Mouse (Mus musculus) fibroblast of lung, adult 2 months (primary cell): ENCODE data around the gene Emid1.
A peak's percentile ranks its signal among the peaks of the same experiment; 100 is the strongest.

ENCODE experiments used
- DNase-seq: peaks from one replicate; pipeline ENCODE4 v3.0.0-alpha.2; 2011; ENCODE audit warnings: low read depth

The Emid1 gene

DNA sequence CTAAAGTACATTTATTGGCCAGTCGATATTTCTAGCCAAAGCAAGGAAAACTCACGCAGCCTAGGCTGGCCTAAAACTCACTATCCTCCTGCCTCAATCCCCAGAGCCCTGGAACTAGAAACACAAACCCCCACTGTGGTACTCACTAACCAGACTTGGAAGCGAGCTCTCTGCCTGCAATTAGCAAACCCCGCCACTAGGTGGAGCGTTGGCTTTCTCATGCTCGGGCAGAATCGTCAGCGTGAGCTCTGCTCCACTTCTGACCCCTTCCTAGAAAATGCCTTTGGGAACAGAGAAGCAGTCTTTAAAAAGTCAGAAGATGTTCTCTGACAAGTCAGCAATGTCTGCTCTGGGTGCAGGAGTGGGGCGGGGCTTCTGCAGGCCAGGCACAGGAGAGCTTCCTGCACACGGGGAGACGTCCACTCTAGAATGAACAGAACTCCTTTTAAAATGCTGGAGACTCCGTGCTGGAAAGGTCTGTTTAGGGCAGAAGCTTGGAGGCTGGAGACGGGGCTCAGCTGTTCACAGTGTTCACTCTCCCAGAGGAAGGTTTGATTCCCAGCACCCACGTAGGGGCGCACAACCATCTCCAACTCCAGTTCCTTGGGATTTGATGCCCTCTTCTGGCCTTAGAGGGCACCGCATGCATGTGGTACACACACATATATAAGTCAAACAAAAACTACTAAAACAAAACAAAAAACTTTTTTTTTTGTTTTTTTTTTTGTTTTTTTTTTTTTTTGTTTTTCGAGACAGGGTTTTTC is 8.8 kb upstream of the Emid1 start:
- DNase-seq: no peak

- no peak for DNase-seq
Measured at GRCm38 (mm10) chr11:5158056-5158455, 6.0 kb upstream of the Emid1 start.

- DNase-seq: no peak
Measured at GRCm38 (mm10) chr11:5154961-5155805, 3.1 kb upstream of the Emid1 start.

DNA sequence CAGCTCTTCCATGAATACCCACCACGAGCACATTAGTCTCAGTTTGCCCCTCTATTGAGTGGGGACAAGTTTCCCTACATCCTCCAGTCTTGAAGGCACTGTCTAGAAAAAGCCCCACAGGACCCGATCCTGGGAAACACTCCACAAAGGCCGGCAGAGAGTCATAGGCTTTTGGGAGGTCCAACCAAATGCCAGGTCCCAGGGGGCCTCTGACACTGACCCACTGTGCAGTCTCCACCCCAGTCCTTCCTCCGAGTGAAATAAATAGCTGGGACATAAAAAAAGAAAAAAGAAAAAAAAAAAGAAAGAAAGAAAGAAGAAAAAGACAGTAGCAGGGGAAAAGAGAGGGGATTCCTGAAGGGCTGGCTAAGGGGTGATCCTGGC is 818 bp downstream of the Emid1 start:
- DNase-seq: no peak

DNA sequence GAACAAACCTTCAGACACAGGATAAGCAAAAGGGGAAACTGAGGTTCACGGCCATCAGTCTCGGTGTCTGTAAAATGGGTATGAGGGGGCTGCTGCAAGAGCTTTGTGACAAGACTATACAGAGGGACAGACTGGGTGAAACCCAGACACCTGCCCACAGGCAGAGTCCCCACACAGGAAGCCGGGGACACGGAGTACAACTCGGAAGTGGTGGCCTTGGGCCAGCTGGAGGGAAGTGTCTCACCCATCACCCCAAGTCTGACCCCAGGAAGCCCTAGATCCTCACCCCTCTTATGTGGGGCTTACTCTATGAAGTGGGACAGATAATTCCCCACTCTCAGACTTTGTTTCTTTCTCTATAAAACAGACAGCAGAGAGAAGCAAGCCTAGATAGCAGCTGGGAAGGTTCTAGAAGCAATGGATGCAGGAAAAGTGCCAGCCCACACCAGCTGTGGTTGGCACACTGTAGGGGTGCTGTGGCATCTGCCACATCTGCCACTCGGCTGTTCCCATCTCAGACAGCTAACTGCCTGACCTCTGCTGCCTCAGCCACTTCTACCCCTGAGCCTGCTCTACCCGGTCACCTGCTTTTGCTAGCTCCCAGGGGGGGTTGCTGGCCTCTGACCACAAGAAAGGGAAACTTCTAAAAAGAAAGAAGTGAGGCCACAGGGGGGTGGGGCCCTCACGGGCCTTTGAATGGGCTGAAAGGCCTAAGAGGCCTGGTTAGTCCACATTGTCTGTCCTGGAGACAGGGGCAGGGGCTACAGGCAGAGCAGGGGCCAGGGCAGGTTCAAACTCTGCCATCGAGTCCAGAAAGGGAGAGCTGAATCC is 1.4 kb downstream of the Emid1 start:
- no peak for DNase-seq

GRCm38 (mm10) chr11:5149955-5150354 is 2.1 kb downstream of the Emid1 start:
- DNase-seq: no peak

DNA sequence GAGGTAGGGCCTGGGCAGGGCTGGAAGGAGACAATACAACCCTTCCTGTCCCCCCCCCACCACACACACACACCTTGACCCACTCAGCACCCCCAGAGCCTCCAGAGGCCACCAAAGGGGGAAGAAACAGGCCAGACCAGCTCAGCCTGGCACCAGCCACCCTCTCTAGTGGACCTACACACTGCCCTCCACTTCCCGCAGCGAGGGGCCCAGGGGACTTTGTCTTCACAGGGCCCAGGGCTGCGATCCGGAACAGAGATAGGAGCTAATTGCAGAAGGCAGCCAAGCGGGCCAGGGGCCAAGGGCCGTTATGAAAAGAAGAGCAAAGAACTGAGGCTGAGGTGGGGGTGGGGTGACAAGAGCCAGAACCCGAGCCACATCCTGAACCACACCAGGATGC is 2.8 kb downstream of the Emid1 start:
- no peak for DNase-seq

- no peak for DNase-seq
Measured at GRCm38 (mm10) chr11:5145600-5145999, 6.5 kb downstream of the Emid1 start.

GRCm38 (mm10) chr11:5141965-5142364 is 10.1 kb downstream of the Emid1 start:
- no peak for DNase-seq

GRCm38 (mm10) chr11:5141252-5141651 is 10.8 kb downstream of the Emid1 start:
- no peak for DNase-seq

GRCm38 (mm10) chr11:5140619-5141018 is 11.4 kb downstream of the Emid1 start:
- DNase-seq: no peak

- DNase-seq: no peak
Measured at GRCm38 (mm10) chr11:5139372-5139771, 12.7 kb downstream of the Emid1 start.

DNA sequence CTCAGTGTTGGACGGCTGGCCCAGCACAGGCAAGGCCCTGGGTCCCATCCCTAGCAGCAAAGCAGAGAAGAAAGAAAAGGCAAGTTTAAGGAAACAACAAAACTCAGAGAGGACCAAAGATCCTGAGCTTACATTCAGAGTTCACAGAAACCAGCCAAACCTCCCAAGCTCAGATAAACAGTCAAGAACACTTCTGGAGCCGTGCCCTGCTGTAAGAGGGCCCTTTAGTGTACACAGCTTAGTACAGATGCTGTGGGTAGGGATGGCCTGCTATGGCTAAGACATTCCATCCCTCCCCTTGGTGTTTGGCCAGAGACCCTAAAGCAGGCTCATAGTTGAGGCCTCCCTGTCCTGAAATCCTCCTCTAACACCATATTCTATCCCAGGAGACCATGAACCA is 13.4 kb downstream of the Emid1 start:
- no peak for DNase-seq

- peak; percentile 58 for DNase-seq
Measured at GRCm38 (mm10) chr11:5135914-5136313, 16.1 kb downstream of the Emid1 start.

GRCm38 (mm10) chr11:5132751-5133150 is 19.3 kb downstream of the Emid1 start:
- DNase-seq: no peak

DNA sequence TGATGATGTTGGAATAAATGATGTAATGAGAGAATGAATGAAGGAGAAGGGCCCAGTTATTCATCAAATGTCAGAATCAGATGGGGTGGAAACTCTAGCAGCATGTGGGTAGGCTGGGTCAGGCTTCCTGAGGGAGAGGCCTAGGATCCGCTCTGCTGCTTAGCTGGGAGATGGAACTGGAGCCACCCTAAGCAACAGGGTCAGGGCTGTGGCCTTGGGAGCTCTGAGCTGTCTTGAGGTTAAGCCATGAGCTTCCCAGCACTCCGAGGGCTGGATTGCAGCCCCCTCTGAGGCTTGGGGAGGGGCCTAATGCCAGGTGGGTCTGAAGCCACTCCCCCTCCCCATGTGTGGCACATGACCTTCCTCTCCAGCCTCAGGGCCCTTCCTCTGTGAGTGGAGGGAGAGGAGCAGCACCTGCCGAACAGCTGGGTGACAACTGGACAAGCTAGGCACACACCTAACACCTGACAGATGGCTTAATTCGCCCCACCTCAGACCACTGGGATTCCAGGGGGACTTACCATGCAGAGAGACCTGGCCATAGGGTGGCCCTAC is 21.9 kb downstream of the Emid1 start:
- DNase-seq: no peak

- DNase-seq: no peak
Measured at GRCm38 (mm10) chr11:5129035-5129480, 23.0 kb downstream of the Emid1 start.

DNA sequence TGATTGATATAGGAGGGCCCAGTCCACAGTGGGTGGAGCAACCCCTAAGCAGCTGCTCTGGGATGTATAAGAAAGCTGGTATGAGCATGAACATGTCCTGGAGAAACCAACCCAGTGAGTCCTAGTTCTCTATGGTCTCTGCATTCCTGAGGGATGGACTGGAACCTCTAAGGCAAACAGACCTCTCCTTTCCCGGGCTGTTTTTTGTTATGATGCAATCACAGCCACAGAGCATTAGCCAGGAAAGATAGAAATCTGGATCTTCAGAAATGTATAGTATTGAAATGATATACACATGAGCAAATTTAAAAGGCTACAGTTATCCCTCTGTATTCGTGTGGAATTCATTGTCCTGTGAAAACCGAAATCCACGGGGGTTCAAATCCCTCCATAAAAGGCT is 26.3 kb downstream of the Emid1 start:
- no peak for DNase-seq

DNA sequence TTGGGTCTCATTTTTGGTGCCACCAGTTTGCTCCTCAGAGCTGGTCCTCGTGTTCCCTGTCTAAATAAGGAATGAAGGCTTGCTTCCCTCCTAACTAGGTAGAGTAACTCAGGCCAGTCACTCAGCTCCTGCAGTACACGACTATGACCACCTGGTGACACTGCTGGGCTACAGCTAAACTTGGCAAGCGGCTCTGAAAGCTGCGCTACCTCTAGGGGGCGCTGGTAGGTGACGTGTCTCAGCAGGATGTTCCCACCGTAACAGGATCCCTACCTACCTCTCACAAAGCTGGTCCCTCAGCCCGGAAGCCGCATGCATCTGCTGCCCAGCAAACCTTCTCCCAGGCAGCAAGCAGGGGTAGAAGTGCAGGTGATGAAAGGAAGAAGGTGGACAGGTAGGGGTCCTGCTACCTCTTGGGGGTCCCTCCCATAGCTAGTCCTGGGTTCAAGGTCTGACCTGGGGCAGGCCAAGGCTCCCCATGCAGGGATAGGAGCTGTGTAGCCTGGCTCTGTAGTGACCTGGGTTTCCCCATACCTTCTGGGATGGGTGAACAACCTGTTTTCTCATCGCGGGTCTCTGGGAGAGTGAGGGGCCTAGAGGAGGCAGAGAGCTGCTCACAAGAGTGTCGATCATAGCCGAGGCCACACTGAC is 37.0 kb downstream of the Emid1 start:
- peak; percentile 63 for DNase-seq

DNA sequence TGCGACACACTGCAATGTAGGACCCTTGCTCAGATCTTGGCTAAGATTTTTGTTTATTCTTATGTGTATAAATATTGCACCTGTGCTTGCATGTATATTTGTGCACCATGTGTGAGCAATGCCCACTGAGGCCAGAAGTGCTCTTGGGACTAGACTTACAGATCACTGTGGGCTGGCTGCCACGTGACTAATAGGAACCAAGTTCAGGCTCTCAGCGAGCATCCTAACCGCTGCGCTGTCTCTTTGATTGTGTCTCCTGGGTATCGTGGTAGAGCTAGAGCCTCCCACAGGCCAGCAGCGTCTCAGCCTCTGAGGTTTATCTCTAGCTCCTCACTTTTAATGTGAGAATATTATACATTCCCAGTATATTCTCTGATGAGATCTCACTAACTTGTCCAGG is 38.4 kb downstream of the Emid1 start:
- DNase-seq: no peak

DNA sequence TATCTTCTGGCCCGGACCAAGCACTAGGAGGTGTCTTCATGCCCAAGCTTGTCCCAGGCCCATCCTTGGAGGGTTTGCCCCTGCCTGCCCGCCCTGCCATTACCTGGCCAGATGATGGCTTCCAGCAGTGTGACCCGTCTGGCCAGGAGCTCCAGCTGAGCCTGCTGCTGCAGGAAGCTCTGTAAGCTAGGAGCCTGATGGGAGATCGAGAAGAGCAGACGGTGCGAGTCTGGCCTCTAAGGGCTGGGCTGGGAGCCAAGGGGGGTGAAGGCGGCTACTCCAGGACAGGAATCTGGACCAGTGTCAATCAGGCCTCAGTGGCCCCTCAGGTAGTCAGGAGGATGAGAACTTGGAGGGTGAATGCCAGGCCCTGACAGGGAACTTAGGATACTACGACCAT is 42.6 kb downstream of the Emid1 start:
- DNase-seq: no peak
